Mouse (Mus musculus) forebrain, embryonic 15.5 days (tissue): ENCODE data around the gene Gstk1. TPM values are rescaled to one million over a fixed set of nuclear protein-coding genes. Genes with fewer than 3 reads are reported as not detected.

Source experiments
- ATAC-seq: fragments of 200-750 bp; cut with Nextera tagmentation; replicated peaks from 2 replicates; pipeline ENCODE4 v1.8.0; 2017; ENCODE audit warnings: mild to moderate bottlenecking, moderate TSS enrichment, moderate library complexity
- H3K27ac ChIP-seq: fragments of 300-500 bp; sonication (generic); replicated peaks from 2 replicates; pipeline ENCODE4 v1.5.1; 2015; ENCODE audit warnings: mild to moderate bottlenecking, inconsistent platforms
- H3K27me3 ChIP-seq: fragments of 300-500 bp; sonication (generic); 2 replicates; pipeline ENCODE4 v1.6.1; 2015; ENCODE audit warnings: inconsistent platforms
- H3K36me3 ChIP-seq: fragments of 300-500 bp; sonication (generic); 2 replicates; pipeline ENCODE4 v1.6.1; 2015; ENCODE audit warnings: mild to moderate bottlenecking, inconsistent platforms
- H3K4me1 ChIP-seq: fragments of 300-500 bp; sonication (generic); 2 replicates; pipeline ENCODE4 v1.6.1; 2015; ENCODE audit warnings: inconsistent platforms
- H3K4me2 ChIP-seq: fragments of 300-500 bp; sonication (generic); replicated peaks from 2 replicates; pipeline ENCODE4 v1.6.1; 2015; ENCODE audit warnings: mild to moderate bottlenecking, inconsistent platforms
- H3K4me3 ChIP-seq: fragments of 300-500 bp; sonication (generic); 2 replicates; pipeline ENCODE4 v1.5.1; 2015; ENCODE audit warnings: mild to moderate bottlenecking, inconsistent platforms
- H3K9ac ChIP-seq: fragments of 300-500 bp; sonication (generic); replicated peaks from 2 replicates; pipeline ENCODE4 v1.6.1; 2015; ENCODE audit warnings: mild to moderate bottlenecking, inconsistent platforms
- H3K9me3 ChIP-seq: fragments of 300-500 bp; sonication (generic); 2 replicates; pipeline ENCODE4 v1.6.1; 2016; ENCODE audit warnings: inconsistent platforms
- WGBS: fragments of 180-500 bp; shearing (Covaris S2); methylation state at CpG from one replicate; pipeline ENCODE4 v1.1.7; 2015; ENCODE audit warnings: mixed read lengths; 5-methylcytosine and 5-hydroxymethylcytosine counted together
- polyA plus RNA-seq: library from polyadenylated mRNA; unstranded; fragments of >200 nt; fragmentation: Nextera tagmentation; extraction: Ambion mirVana; gene quantifications from 2 replicates; pipeline ENCODE4 v1.2.1, GENCODE M21; 2015

The Gstk1 gene
- polyA plus RNA-seq: 10.7 and 12.0 TPM in 2 replicates

- Histone ChIP-seq H3K9ac (peak within 1 kb of the TSS; percentile 32), H3K27ac (no peak within 1 kb of the TSS), H3K4me3 (peak within 1 kb of the TSS; percentile 48), H3K9me3 (no peaks in the 10 kb centered on the region), H3K4me2 (peak within 1 kb of the TSS; percentile 75), H3K27me3 (no peaks in the 10 kb centered on the region), H3K4me1 (peaks cover 8% of the 10 kb centered on the region; the same call in 1 of the 2 replicates), H3K36me3 (no peaks in the 10 kb centered on the region)
- peak; percentile 99 for ATAC-seq
- WGBS: 1% methylated on average over 28 of the region's 28 CpGs
These were observed at the start of gene Gstk1 for GRCm38 (mm10) chr6:42245711-42246353. Gene Gstk1, plus strand, starts transcription at chr6:42245935.

DNA sequence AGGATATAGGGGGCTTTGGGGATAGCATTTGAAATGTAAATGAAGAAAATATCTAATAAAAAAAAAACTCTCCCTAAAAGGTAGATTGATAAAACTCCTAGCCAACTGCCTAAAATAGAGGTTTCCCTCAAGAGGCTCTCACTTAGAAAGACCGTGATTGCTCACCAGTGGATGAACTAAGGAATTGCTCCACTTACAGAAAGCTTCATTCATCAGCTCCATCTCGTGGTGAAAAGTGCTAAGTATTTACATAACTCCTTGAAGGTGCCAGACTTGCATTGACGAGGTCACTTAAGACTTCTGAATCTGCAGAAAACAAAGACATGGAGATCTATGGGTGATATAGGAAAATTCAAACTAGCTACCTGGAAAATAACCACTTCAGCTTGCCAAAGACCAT lies 48.0 kb upstream of the Gstk1 start:
- WGBS: 44% methylated on average over 3 of the region's 3 CpGs

DNA sequence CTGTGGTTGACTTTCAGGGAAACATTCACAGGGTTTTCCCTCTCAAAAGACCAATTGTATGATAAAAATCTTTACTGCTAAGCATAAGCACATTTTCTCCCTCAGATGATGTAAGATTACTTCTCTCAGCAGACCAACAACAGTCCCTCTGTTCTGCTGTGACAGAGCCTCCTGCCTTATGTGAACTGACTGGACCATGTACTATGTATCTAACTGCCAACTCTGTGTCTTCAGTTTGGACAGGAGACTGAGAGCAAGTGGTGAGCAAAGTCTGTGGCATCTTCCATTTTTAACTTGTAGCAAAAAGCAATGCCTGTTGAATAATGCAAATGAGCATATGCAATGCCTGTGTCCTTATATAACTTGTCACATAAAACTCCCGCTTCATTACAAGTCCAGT lies 46.2 kb upstream of the Gstk1 start:
- H3K27ac ChIP-seq: no peak overlapping the region
- ATAC-seq: no peak
- H3K9me3 ChIP-seq: no peaks in the 10 kb centered on the region
- H3K36me3 ChIP-seq: no peaks in the 10 kb centered on the region
- H3K4me3 ChIP-seq: no peak overlapping the region
- no peaks in the 10 kb centered on the region for H3K4me1 ChIP-seq
- no peak overlapping the region for H3K4me2 ChIP-seq
- H3K27me3 ChIP-seq: no peaks in the 10 kb centered on the region
- 80% methylated on average over 1 of the region's 1 CpGs for whole genome bisulfite sequencing
- no peak overlapping the region for H3K9ac ChIP-seq

More for the DNA sequence above, 48.0 kb upstream of the Gstk1 start:
- H3K4me1 ChIP-seq: no peaks in the 10 kb centered on the region
- H3K36me3 ChIP-seq: no peaks in the 10 kb centered on the region
- no peak overlapping the region for H3K27ac ChIP-seq
- H3K27me3 ChIP-seq: no peaks in the 10 kb centered on the region
- H3K9me3 ChIP-seq: no peaks in the 10 kb centered on the region
- no peak overlapping the region for H3K4me2 ChIP-seq
- no peak overlapping the region for H3K4me3 ChIP-seq
- no peak for ATAC-seq
- no peak overlapping the region for H3K9ac ChIP-seq

GRCm38 (mm10) chr6:42215028-42215427 lies 30.7 kb upstream of the Gstk1 start, which contains the start of gene Tas2r144:
Gene Tas2r144, plus strand, starts transcription at chr6:42215328.
- no peak within 1 kb of the TSS for H3K4me2 ChIP-seq
- ATAC-seq: no peak
- no peak within 1 kb of the TSS for H3K27ac ChIP-seq
- H3K9ac ChIP-seq: no peak within 1 kb of the TSS
- no peak within 1 kb of the TSS for H3K4me3 ChIP-seq
- no peaks in the 10 kb centered on the region for H3K9me3 ChIP-seq
- H3K27me3 ChIP-seq: no peaks in the 10 kb centered on the region
- no peaks in the 10 kb centered on the region for H3K36me3 ChIP-seq
- 84% methylated on average over 2 of the region's 2 CpGs for WGBS
- H3K4me1 ChIP-seq: no peaks in the 10 kb centered on the region

- no peak for ATAC-seq
- Histone ChIP-seq H3K9ac (no peak overlapping the region), H3K4me3 (no peak overlapping the region), H3K27ac (no peak overlapping the region), H3K4me1 (no peaks in the 10 kb centered on the region), H3K9me3 (no peaks in the 10 kb centered on the region), H3K27me3 (no peaks in the 10 kb centered on the region), H3K36me3 (no peaks in the 10 kb centered on the region), H3K4me2 (no peak overlapping the region)
- WGBS: 74% methylated on average over 3 of the region's 3 CpGs
These were observed 23.4 kb upstream of the Gstk1 start for GRCm38 (mm10) chr6:42222286-42222685.

DNA sequence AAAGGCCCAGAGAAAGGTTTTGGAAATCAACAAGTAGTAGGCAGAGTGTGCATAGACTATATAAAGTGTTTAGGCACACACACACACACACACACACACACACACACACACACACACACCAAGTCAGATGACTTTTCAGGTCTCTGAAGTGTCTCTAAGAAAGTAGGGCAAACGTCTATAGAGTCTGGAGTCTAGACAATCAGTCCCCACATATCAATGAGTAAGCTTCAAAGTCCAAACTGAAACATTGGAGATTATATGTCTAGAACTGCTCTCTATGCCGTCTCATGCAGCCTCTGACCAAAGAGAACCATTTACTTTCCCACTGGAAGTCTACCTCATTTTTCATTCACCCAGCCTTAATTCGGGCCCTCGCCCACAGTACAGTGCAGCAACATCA lies 20.7 kb upstream of the Gstk1 start:
- Histone ChIP-seq H3K27ac (no peak overlapping the region), H3K27me3 (no peaks in the 10 kb centered on the region), H3K4me2 (no peak overlapping the region), H3K4me3 (no peak overlapping the region), H3K9ac (no peak overlapping the region), H3K36me3 (no peaks in the 10 kb centered on the region), H3K9me3 (no peaks in the 10 kb centered on the region), H3K4me1 (no peaks in the 10 kb centered on the region)
- ATAC-seq: no peak
- WGBS: 82% methylated on average over 4 of the region's 4 CpGs

DNA sequence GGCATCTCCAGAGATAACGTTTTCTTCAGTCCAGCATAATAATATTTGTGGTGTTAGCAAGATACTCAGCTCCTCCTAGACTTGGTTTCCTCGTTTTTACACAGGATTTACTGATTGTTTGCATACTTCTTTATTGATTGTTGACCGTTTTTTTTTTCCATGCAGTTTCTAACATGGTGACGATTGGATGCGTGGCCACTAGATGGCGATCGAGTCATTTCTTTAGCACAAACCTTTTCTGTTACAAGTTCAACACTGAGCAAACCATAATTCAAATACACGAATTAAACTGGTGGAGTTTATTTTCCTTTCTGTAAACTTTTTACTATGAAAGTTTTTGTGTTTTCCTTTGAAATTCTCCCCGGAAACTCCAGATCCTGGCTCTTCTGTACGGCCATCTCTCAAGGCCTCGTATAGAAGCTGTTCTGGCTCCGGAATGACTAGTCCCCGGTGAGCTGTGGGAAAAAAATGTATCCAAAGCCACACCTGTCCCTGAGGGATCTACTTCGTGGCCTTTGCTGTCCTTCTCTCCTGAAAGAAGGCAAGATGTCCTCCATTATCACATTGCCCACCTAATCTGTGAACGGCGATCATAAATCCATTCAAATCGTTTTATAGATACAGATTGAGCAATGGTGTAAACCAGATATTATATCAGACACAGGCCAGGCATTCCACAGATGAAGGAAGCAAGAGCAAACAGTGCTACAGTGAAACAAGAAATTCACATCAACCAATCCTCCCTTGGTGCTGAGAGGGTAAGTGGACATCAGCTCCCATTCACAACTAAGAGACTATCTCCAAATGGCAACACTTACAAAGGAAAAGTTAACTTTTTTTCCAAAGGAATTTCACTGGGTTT lies 18.3 kb upstream of the Gstk1 start:
- H3K27me3 ChIP-seq: no peaks in the 10 kb centered on the region
- 36% methylated on average over 17 of the region's 17 CpGs for WGBS
- ATAC-seq: peak; percentile 69; the same call in 1 of the 2 replicates

DNA sequence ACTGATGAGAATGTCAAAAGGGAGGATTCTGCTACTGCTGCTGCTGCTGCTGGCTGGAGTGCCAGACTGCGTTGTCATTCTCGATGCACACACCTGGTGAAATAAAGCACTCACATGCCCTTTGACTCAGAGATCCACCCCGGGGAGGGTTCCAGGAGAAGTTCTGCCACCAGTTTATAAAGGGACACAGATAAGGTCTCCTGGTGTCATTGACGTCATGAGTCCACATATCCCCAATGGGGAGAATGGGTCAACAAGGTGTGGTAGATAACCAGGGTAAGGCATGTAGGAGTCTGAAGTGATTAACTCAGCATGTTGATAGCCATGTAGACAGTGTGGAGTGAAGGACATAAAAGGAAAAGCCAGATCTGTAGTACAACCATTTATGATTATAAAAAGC lies 16.1 kb upstream of the Gstk1 start:
- ATAC-seq: no peak
- H3K27me3 ChIP-seq: no peaks in the 10 kb centered on the region
- H3K9me3 ChIP-seq: no peaks in the 10 kb centered on the region
- no peak overlapping the region for H3K4me3 ChIP-seq
- H3K4me1 ChIP-seq: 0 out of 2 replicates have a peak, but pooled peaks cover 3% of the 10 kb centered on the region
- WGBS: 82% methylated on average over 4 of the region's 4 CpGs
- H3K27ac ChIP-seq: no peak overlapping the region
- H3K9ac ChIP-seq: no peak overlapping the region
- no peaks in the 10 kb centered on the region for H3K36me3 ChIP-seq
- H3K4me2 ChIP-seq: no peak overlapping the region

More for the DNA sequence above, 18.3 kb upstream of the Gstk1 start:
- H3K9ac ChIP-seq: no peak overlapping the region
- no peak overlapping the region for H3K27ac ChIP-seq
- no peak overlapping the region for H3K4me2 ChIP-seq
- no peak overlapping the region for H3K4me3 ChIP-seq
- no peaks in the 10 kb centered on the region for H3K36me3 ChIP-seq
- H3K4me1 ChIP-seq: 0 out of 2 replicates have a peak, but pooled peaks cover 3% of the 10 kb centered on the region
- H3K9me3 ChIP-seq: no peaks in the 10 kb centered on the region

- H3K36me3 ChIP-seq: no peaks in the 10 kb centered on the region
- no peaks in the 10 kb centered on the region for H3K9me3 ChIP-seq
- ATAC-seq: peak; percentile 71
- H3K9ac ChIP-seq: no peak overlapping the region
- WGBS: 76% methylated on average over 3 of the region's 3 CpGs
- 0 out of 2 replicates have a peak, but pooled peaks cover 3% of the 10 kb centered on the region for H3K4me1 ChIP-seq
- no peak overlapping the region for H3K4me3 ChIP-seq
- 0 out of 2 replicates have a peak overlapping the region, but pooled peaks have one; percentile 14 for H3K27ac ChIP-seq
- H3K4me2 ChIP-seq: no peak overlapping the region
- no peaks in the 10 kb centered on the region for H3K27me3 ChIP-seq
These were observed 14.5 kb upstream of the Gstk1 start for GRCm38 (mm10) chr6:42231191-42231590.

- Histone ChIP-seq H3K4me2 (no peak overlapping the region), H3K9me3 (no peaks in the 10 kb centered on the region), H3K27me3 (no peaks in the 10 kb centered on the region), H3K9ac (no peak overlapping the region), H3K4me1 (no peaks in the 10 kb centered on the region), H3K36me3 (no peaks in the 10 kb centered on the region), H3K4me3 (no peak overlapping the region), H3K27ac (no peak overlapping the region)
- WGBS: 66% methylated on average over 6 of the region's 6 CpGs
- ATAC-seq: no peak
These were observed 8.4 kb upstream of the Gstk1 start for GRCm38 (mm10) chr6:42237276-42237805.

GRCm38 (mm10) chr6:42241311-42242045 lies 4.3 kb upstream of the Gstk1 start:
- Histone ChIP-seq H3K4me3 (no peak overlapping the region), H3K36me3 (no peaks in the 10 kb centered on the region), H3K27ac (no peak overlapping the region), H3K9me3 (no peaks in the 10 kb centered on the region), H3K4me2 (no peak overlapping the region), H3K9ac (no peak overlapping the region), H3K4me1 (peaks cover 8% of the 10 kb centered on the region; the same call in 1 of the 2 replicates), H3K27me3 (no peaks in the 10 kb centered on the region)
- WGBS: 77% methylated on average over 6 of the region's 6 CpGs
- no peak for ATAC-seq
